Mouse (Mus musculus) forebrain, embryonic 12.5 days (tissue): ENCODE measurements at regions not wholly inside any gene's neighbourhood (a gene's known extent, or its start where the extent isn't known, plus 50 kb on each side); places are given as distances from the start of the nearest gene placed in this dataset.

Source experiments
- ATAC-seq: fragments of 200-750 bp; cut with Nextera tagmentation; 2 replicates; pipeline ENCODE4 v1.8.0; 2017; ENCODE audit warnings: moderate TSS enrichment; ENCODE audit not compliant: low FRiP score
- H3K27ac ChIP-seq: fragments of 300-500 bp; sonication (generic); 2 replicates; pipeline ENCODE4 v1.5.1; 2016; ENCODE audit warnings: mild to moderate bottlenecking
- H3K27me3 ChIP-seq: fragments of 300-500 bp; sonication (generic); 2 replicates; pipeline ENCODE4 v1.6.1; 2016; ENCODE audit warnings: mild to moderate bottlenecking
- H3K36me3 ChIP-seq: fragments of 300-500 bp; sonication (generic); replicated peaks from 2 replicates; pipeline ENCODE4 v1.6.1; 2016; ENCODE audit warnings: mild to moderate bottlenecking
- H3K4me1 ChIP-seq: fragments of 300-500 bp; sonication (generic); 2 replicates; pipeline ENCODE4 v1.6.1; 2016
- H3K4me2 ChIP-seq: fragments of 300-500 bp; sonication (generic); 2 replicates; pipeline ENCODE4 v1.6.1; 2016; ENCODE audit warnings: mild to moderate bottlenecking, moderate library complexity
- H3K4me3 ChIP-seq: fragments of 300-500 bp; sonication (generic); replicated peaks from 2 replicates; pipeline ENCODE4 v1.5.1; 2016; ENCODE audit warnings: mild to moderate bottlenecking
- H3K9ac ChIP-seq: fragments of 300-500 bp; sonication (generic); 2 replicates; pipeline ENCODE4 v1.6.1; 2016; ENCODE audit warnings: mild to moderate bottlenecking
- H3K9me3 ChIP-seq: fragments of 300-500 bp; sonication (generic); 2 replicates; pipeline ENCODE4 v1.6.1; 2016
- WGBS: fragments of 180-500 bp; shearing (Covaris S2); methylation state at CpG from one replicate; pipeline ENCODE4 v1.1.7; 2016; 5-methylcytosine and 5-hydroxymethylcytosine counted together

DNA sequence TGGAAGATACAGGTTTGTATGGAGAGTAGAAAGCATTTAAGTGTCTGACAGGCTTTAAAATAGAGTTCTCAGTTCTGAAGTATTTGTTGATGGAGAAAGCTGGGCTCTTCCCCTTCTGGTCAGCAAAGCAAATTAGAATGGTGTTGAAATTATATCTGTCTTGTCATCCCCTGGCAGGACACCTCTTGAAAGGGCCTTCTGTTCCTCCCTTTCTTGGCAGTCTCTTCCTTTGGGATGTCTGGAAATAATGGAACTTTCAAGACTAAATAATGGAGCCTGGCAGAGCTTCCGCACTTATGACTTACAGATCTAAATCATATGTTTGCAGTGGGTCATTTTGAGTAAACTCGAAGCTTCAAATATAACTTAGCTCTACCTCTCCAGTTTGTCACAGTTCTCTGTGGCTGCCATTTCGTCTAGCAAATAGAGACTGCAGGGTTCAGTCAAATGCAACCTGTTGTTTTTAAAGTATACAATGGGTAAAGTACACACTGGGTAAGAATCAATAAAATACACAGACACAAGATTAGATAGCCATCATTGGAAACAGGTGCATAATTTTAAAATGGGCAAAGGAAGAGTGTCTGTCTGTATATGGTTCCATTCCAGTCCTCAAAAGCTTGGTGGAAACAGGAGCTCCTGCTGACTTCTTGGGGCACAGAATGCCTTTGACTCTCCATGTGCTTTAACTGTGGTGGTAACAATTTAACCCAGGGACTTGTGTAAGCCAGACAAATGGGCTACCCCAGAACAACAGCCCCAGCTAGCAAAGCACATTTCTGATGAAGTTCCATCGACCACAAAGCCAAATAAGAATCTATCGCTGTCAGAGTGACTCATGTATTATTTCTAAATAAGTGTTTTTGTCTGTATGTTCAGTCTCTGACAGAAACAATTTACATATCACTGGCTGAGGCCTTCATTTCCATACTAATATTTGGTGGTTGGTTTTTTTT, 3524.4 kb upstream of the Gm7489 start:
- Histone ChIP-seq H3K4me1 (no peaks in the 10 kb centered on the region), H3K27me3 (no peaks in the 10 kb centered on the region), H3K27ac (no peak overlapping the region), H3K36me3 (no peaks in the 10 kb centered on the region), H3K4me2 (no peak overlapping the region), H3K9me3 (no peaks in the 10 kb centered on the region), H3K4me3 (no peak overlapping the region), H3K9ac (no peak overlapping the region)
- no peak for ATAC-seq
- WGBS, result 79% methylated on average over 5 of the region's 5 CpGs

DNA sequence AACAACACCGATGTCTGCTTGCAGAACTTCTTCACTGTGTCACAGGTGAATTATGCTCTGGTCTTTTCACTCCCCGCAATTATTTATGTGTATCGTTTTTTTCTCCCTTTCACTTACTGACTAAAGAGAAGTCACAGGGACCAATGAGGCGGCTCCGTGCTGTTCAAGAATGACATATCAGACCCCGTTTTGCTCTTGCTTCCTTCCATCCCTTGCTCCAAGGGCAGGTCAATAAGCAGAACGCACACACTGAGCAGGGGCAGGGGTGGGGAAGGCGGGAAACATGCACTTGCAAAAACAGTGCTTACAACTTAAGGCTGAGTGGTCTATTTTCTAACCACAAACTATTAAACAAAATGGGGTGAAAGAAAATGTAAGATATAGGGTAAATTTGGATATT, 3523.4 kb upstream of the Gm7489 start:
- H3K36me3 ChIP-seq, result no peaks in the 10 kb centered on the region
- no peaks in the 10 kb centered on the region for H3K9me3 ChIP-seq
- H3K4me2 ChIP-seq, result no peak overlapping the region
- ATAC-seq, result no peak
- no peak overlapping the region for H3K4me3 ChIP-seq
- no peak overlapping the region for H3K27ac ChIP-seq
- no peaks in the 10 kb centered on the region for H3K4me1 ChIP-seq
- H3K9ac ChIP-seq, result no peak overlapping the region
- whole genome bisulfite sequencing, result 88% methylated on average over 8 of the region's 8 CpGs
- no peaks in the 10 kb centered on the region for H3K27me3 ChIP-seq

DNA sequence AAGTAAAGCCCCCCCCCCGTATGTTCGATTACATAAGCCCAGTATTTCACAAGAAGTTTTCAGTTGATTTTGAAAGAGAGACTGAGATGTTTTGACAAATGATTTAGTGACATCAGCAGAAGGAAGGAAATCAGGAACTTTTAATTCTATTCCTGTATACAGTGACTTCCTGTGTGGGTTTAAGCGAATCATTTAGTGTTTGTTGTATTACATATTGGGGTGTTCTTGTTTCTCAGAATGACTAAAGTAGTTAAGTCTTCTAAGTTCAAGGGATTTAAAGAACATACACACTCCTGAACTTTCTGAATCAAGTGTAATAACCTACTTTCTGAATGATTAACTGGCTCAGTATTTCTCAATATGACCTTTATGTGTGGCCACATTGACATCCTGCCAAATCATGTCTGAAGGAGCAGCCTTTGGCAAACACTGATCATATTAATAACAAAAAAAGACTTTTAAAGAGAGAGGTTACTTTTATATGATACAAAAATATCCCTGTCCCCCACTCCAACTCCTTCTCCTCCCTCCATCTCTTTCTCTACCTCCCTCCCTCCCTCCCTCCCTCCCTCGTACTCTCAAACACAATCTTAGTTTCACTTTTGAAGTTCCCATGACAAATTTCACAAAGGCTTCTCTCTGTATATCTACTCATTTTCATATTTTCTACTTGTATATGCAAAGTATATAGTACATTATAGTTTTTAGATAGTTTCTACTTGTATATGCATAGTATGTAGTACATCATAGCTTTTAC, 3522.8 kb upstream of the Gm7489 start:
- H3K4me1 ChIP-seq, result no peaks in the 10 kb centered on the region
- no peaks in the 10 kb centered on the region for H3K27me3 ChIP-seq
- H3K4me2 ChIP-seq, result no peak overlapping the region
- no peaks in the 10 kb centered on the region for H3K36me3 ChIP-seq
- H3K9me3 ChIP-seq, result no peaks in the 10 kb centered on the region
- ATAC-seq, result no peak
- no peak overlapping the region for H3K9ac ChIP-seq
- no peak overlapping the region for H3K4me3 ChIP-seq
- no peak overlapping the region for H3K27ac ChIP-seq
- WGBS, result 94% methylated on average over 4 of the region's 4 CpGs

DNA sequence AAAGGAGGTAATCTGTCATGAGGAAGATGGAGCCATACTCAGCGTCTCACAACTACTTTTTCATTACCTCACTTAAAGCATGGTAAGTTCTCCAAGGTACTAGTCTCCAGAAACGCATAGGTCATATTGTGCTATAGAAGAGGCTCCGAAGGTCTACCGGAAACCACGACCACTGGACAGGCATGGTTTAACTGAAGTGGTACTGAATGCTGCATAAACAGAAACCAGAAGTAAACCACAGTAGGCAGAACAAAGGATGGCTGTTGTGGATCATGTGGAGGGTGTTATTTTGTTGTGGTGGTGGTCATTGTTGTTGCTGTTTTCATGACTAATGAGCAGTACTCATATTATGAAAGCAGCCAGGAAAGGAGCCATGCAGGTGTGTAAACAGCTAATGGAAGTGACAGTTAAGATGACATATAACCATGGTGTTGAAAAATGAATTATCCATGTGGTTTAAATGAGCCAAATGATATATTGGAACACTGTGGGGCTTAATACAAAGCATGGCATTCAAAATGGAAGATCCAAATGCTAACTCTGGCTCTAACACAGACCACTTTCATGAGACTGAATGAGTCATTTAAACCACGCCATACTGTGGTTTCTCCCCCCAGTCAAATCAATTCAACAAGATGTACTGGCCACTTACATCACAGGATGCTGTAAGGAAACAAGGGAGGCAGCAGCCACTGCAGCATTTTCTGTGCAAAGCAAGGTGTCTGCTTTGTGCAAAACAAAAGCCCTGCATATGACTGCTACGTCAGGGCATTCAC, 3484.5 kb upstream of the Gm7489 start:
- WGBS, result 86% methylated on average over 7 of the region's 7 CpGs
- ATAC-seq, result no peak
- Histone ChIP-seq H3K27me3 (no peaks in the 10 kb centered on the region), H3K4me2 (no peak overlapping the region), H3K4me3 (no peak overlapping the region), H3K9me3 (no peaks in the 10 kb centered on the region), H3K27ac (no peak overlapping the region), H3K4me1 (no peaks in the 10 kb centered on the region), H3K9ac (no peak overlapping the region), H3K36me3 (no peaks in the 10 kb centered on the region)

DNA sequence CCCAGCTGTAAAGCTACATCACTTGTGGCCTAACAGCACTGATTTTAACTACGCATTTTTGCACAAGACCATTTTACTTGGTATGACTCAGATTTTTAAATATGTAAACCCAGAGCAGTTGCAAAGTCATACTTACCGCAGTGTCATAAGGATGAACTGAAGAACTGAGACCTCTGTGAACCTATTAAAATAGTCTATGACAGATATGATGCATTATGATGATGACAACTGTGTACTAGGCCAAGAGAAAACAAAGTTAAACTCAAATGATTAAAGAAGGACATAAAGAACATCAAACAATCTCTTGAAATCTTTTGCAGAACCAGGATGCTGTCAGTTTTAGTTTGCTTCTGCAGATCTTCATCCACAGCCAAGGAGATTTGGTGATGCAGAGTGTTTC, 3483.3 kb upstream of the Gm7489 start:
- WGBS, result 95% methylated on average over 2 of the region's 2 CpGs
- no peak overlapping the region for H3K4me3 ChIP-seq
- no peak for ATAC-seq

DNA sequence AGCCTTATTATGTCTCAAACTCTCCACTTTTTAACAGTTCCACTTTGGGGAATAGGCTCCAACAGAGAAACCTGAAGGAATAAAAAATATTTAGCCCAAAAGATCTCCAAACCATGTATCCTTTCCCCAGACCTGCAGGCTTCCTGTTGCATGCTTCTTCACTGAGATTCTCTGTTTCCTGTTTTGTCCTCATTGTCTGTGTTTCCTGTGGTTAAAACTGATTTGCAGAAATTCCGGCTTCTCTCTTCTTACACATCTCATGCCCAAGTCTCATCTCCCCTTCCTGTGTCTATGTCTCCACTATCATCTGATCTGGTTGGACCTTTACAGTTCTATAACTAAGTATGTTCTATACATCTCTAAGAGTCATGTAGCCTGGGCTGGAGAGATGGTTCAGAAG, 3482.2 kb upstream of the Gm7489 start:
- H3K9ac ChIP-seq, result no peak overlapping the region
- 97% methylated on average over 1 of the region's 1 CpGs for WGBS
- no peaks in the 10 kb centered on the region for H3K4me1 ChIP-seq
- no peak for ATAC-seq
- H3K27ac ChIP-seq, result no peak overlapping the region
- no peak overlapping the region for H3K4me3 ChIP-seq
- no peaks in the 10 kb centered on the region for H3K36me3 ChIP-seq
- H3K4me2 ChIP-seq, result no peak overlapping the region
- H3K27me3 ChIP-seq, result no peaks in the 10 kb centered on the region
- no peaks in the 10 kb centered on the region for H3K9me3 ChIP-seq

More for the DNA sequence above, 3483.3 kb upstream of the Gm7489 start:
- no peak overlapping the region for H3K27ac ChIP-seq
- H3K27me3 ChIP-seq, result no peaks in the 10 kb centered on the region
- H3K36me3 ChIP-seq, result no peaks in the 10 kb centered on the region
- H3K9me3 ChIP-seq, result no peaks in the 10 kb centered on the region
- H3K4me2 ChIP-seq, result no peak overlapping the region
- H3K4me1 ChIP-seq, result no peaks in the 10 kb centered on the region
- H3K9ac ChIP-seq, result no peak overlapping the region

DNA sequence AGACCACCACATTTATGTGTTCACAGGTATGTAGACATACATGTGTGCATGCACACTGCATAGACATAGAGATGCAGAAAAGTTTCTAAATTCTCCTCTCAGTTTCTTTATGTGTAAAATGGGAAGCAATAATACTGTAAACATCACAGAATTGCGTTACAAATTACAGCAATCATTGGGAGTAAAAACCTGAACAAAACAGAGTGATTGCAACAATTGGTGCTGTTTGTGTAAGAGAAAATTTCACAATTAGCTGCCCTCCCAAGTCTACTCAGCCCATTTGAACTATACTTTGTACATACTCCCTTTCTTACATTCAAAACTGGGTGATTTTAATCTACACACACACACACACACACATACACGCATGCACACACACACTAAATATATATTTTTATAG, 3480.8 kb upstream of the Gm7489 start:
- H3K27ac ChIP-seq, result no peak overlapping the region
- 87% methylated on average over 2 of the region's 2 CpGs for WGBS
- H3K4me3 ChIP-seq, result no peak overlapping the region
- H3K27me3 ChIP-seq, result no peaks in the 10 kb centered on the region
- H3K9me3 ChIP-seq, result no peaks in the 10 kb centered on the region
- H3K4me1 ChIP-seq, result no peaks in the 10 kb centered on the region
- no peak overlapping the region for H3K9ac ChIP-seq
- no peaks in the 10 kb centered on the region for H3K36me3 ChIP-seq
- H3K4me2 ChIP-seq, result no peak overlapping the region
- ATAC-seq, result no peak

DNA sequence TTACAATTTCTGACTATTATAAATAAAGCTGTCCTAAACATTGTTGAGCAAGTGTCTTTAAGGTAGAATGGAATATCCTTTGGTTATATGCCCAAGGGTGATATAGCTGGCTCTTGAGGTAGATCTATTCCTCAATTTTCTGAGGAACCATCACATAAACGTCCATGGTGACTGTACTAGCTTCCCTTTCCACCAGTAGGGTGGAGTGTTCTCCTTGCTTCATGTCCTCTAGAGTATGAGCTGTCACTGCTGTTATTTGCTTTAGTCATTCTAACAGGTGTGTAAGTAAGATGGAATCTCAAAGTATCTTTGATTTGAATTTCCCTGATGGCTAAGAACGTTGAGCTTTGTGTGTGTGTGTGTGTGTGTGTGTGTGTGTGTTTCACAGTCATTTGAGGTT, 3475.7 kb upstream of the Gm7489 start:
- 63% methylated on average over 2 of the region's 2 CpGs for WGBS

DNA sequence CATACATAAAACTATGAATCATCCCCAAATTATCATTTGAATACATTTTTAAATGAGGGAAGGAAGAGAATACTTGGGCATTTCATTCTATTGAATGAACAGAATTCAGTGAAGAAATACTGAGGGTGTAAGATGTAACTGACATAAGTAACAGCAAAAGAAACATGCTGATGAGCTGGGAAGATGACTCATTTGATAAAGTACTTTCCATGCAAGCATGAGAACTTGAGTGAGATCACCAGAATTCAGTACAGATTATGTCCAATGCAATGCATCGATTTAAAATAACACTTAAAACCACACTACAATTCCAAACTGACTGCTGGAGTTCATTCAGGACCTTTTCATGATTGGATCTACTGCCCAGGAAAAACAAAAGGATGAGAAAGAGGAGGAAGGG, 3467.1 kb upstream of the Gm7489 start:
- H3K27ac ChIP-seq, result no peak overlapping the region
- no peaks in the 10 kb centered on the region for H3K27me3 ChIP-seq
- no peak overlapping the region for H3K9ac ChIP-seq
- no peaks in the 10 kb centered on the region for H3K4me1 ChIP-seq
- 85% methylated on average over 1 of the region's 1 CpGs for WGBS
- H3K4me2 ChIP-seq, result no peak overlapping the region
- ATAC-seq, result no peak
- H3K9me3 ChIP-seq, result no peaks in the 10 kb centered on the region
- no peaks in the 10 kb centered on the region for H3K36me3 ChIP-seq
- H3K4me3 ChIP-seq, result no peak overlapping the region

More for the DNA sequence above, 3475.7 kb upstream of the Gm7489 start:
- H3K9ac ChIP-seq, result no peak overlapping the region
- no peak overlapping the region for H3K4me2 ChIP-seq
- H3K4me1 ChIP-seq, result no peaks in the 10 kb centered on the region
- H3K27ac ChIP-seq, result no peak overlapping the region
- 0 out of 2 replicates have a peak, but pooled peaks cover 3% of the 10 kb centered on the region for H3K9me3 ChIP-seq
- H3K36me3 ChIP-seq, result no peaks in the 10 kb centered on the region
- no peak for ATAC-seq
- no peak overlapping the region for H3K4me3 ChIP-seq
- H3K27me3 ChIP-seq, result no peaks in the 10 kb centered on the region

DNA sequence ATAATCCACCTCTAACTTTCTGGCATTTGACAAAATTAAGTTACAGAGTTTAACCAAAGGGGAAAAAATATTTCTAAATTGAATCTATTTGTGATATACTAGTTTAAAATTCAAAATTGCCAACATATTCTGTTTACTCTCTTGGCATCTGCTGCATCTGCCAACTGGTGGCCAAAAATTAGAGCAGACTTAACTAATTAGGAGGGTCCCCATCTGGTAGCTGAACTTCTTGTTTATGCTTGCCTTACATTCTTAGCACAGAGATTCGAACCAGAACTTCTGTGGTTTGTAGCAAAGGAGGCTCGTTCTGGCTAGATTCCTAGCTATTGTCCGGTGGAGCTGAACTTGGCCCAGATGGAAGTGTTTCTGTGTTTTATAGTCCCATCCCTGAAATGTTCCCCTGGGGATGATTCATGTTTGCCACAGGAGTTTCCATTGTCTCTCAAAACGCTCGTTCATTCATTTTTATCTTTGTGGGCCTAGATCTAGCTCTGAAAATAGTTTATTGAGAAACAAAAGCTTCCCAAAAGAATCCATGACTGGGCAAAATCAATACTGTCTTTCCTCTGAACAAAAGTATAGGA, 3461.5 kb upstream of the Gm7489 start:
- Histone ChIP-seq H3K27me3 (no peaks in the 10 kb centered on the region), H3K27ac (no peak overlapping the region), H3K9me3 (no peaks in the 10 kb centered on the region), H3K4me3 (no peak overlapping the region), H3K4me2 (no peak overlapping the region), H3K36me3 (no peaks in the 10 kb centered on the region), H3K4me1 (no peaks in the 10 kb centered on the region), H3K9ac (no peak overlapping the region)
- WGBS, result 73% methylated on average over 5 of the region's 5 CpGs
- no peak for ATAC-seq

DNA sequence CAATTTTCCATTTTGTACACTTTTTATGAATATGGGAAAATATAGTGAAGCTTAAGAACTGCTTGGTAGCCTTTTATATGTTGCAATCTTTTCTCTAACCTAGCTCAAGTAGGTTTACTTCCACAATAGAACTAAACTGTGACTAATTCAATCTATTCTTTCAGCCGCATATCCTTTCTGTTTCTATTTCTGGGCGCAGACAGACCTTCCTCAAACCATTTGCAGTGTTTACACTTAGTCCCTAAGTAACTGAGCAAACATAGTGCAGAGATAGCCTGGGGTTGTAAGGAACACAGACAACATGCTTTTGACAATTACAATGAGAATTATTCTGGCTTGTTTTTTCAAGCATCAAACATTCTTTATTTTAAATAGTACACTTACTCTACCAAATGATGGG, 3435.1 kb upstream of the Gm7489 start:
- no peak for ATAC-seq
- 72% methylated on average over 2 of the region's 2 CpGs for WGBS
- no peak overlapping the region for H3K4me3 ChIP-seq

DNA sequence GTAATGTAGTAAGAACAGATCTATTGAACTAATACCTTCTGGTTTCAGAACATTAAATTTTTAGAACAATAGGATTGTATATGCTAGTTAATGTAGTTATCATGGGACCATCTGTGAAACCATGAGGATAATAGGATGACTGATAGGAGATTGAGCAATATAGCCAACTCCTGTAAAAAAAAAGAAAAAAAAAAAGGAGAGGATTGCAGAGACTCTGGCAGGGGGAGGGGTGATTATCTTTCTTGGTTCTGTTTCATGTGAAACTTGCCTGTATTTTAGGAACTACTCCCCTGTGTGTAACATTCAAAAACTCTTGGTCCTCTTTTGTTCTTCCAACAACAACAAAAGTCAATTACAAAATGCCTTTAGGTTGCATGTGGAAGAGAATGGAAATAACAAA, 3412.1 kb upstream of the Gm7489 start:
- no peaks in the 10 kb centered on the region for H3K4me1 ChIP-seq
- H3K27me3 ChIP-seq, result no peaks in the 10 kb centered on the region
- no peak overlapping the region for H3K9ac ChIP-seq
- H3K4me3 ChIP-seq, result no peak overlapping the region
- no peak for ATAC-seq
- H3K9me3 ChIP-seq, result no peaks in the 10 kb centered on the region
- H3K36me3 ChIP-seq, result no peaks in the 10 kb centered on the region
- H3K27ac ChIP-seq, result no peak overlapping the region
- H3K4me2 ChIP-seq, result no peak overlapping the region

More for the DNA sequence above, 3435.1 kb upstream of the Gm7489 start:
- Histone ChIP-seq H3K9ac (no peak overlapping the region), H3K4me2 (no peak overlapping the region), H3K27ac (no peak overlapping the region), H3K4me1 (no peaks in the 10 kb centered on the region), H3K9me3 (no peaks in the 10 kb centered on the region), H3K36me3 (no peaks in the 10 kb centered on the region), H3K27me3 (no peaks in the 10 kb centered on the region)
